Mouse (Mus musculus) heart, postnatal 0 days (tissue): ENCODE data around the gene E2f4. TPM values are rescaled to one million over a fixed set of nuclear protein-coding genes. Genes with fewer than 3 reads are reported as not detected.

ENCODE experiments used
- ATAC-seq: fragments of 200-750 bp; cut with Nextera tagmentation; 2 replicates; pipeline ENCODE4 v1.8.0; 2017; ENCODE audit warnings: low read depth, moderate number of reproducible peaks, moderate library complexity; ENCODE audit not compliant: insufficient read depth
- DNase-seq: peaks from one replicate; pipeline ENCODE4 v3.0.0-alpha.2; 2016; ENCODE audit warnings: low spot score
- H3K27ac ChIP-seq: fragments of 300-500 bp; sonication (generic); 2 replicates; pipeline ENCODE4 v1.5.1; 2014; ENCODE audit warnings: low read depth, mild to moderate bottlenecking
- H3K27me3 ChIP-seq: fragments of 300-500 bp; sonication (generic); 2 replicates; pipeline ENCODE4 v1.6.1; 2014; ENCODE audit warnings: low read length, mixed read lengths; ENCODE audit not compliant: control insufficient read depth, insufficient read depth
- H3K36me3 ChIP-seq: fragments of 300-500 bp; sonication (generic); replicated peaks from 2 replicates; pipeline ENCODE4 v1.6.1; 2014; ENCODE audit warnings: low read length, mixed read lengths; ENCODE audit not compliant: control insufficient read depth, insufficient read depth
- H3K4me1 ChIP-seq: fragments of 300-500 bp; sonication (generic); 2 replicates; pipeline ENCODE4 v1.6.1; 2014; ENCODE audit warnings: antibody characterized with exemption; ENCODE audit not compliant: control insufficient read depth, insufficient read depth
- H3K4me2 ChIP-seq: fragments of 300-500 bp; sonication (generic); 2 replicates; pipeline ENCODE4 v1.6.1; 2014; ENCODE audit warnings: low read depth, mild to moderate bottlenecking, low read length, moderate library complexity
- H3K4me3 ChIP-seq: fragments of 300-500 bp; sonication (generic); 2 replicates; pipeline ENCODE4 v1.5.1; 2014; ENCODE audit warnings: low read depth, low read length
- H3K9ac ChIP-seq: fragments of 300-500 bp; sonication (generic); replicated peaks from 2 replicates; pipeline ENCODE4 v1.6.1; 2014; ENCODE audit warnings: low read depth, low read length, mixed read lengths
- H3K9me3 ChIP-seq: fragments of 300-500 bp; sonication (generic); replicated peaks from 2 replicates; pipeline ENCODE4 v1.6.1; 2016; ENCODE audit warnings: low read length; ENCODE audit not compliant: control insufficient read depth
- CTCF ChIP-seq: IDR thresholded peaks from 2 replicates; pipeline ENCODE4 v1.5.1; 2016; ENCODE audit warnings: antibody characterized with exemption, control low read depth, low read depth
- EP300 ChIP-seq: IDR thresholded peaks from 2 replicates; pipeline ENCODE4 v1.6.1; 2016; ENCODE audit warnings: antibody characterized with exemption, low read depth
- WGBS: fragments of 180-500 bp; shearing (Covaris S2); extraction: QIAGEN DNeasy Blood & Tissue Kit; methylation state at CpG from one replicate; pipeline ENCODE4 v1.1.7; 2014; 5-methylcytosine and 5-hydroxymethylcytosine counted together
- polyA plus RNA-seq: library from polyadenylated mRNA; unstranded; fragments of >200 nt; fragmentation: Nextera tagmentation; extraction: Ambion mirVana; gene quantifications from 2 replicates; pipeline ENCODE4 v1.2.1, GENCODE M21; 2015
- total RNA-seq: library from RNA; depleted of rRNA; stranded (reverse); fragments of >200 nt; gene quantifications from 2 replicates; pipeline ENCODE4 v1.2.3, GENCODE M21; 2014; ENCODE audit warnings: low replicate concordance

Gene E2f4
- total and polyA plus RNA-seq, 2 experiments from 2014 or later: 19.2 to 22.6 TPM

DNA sequence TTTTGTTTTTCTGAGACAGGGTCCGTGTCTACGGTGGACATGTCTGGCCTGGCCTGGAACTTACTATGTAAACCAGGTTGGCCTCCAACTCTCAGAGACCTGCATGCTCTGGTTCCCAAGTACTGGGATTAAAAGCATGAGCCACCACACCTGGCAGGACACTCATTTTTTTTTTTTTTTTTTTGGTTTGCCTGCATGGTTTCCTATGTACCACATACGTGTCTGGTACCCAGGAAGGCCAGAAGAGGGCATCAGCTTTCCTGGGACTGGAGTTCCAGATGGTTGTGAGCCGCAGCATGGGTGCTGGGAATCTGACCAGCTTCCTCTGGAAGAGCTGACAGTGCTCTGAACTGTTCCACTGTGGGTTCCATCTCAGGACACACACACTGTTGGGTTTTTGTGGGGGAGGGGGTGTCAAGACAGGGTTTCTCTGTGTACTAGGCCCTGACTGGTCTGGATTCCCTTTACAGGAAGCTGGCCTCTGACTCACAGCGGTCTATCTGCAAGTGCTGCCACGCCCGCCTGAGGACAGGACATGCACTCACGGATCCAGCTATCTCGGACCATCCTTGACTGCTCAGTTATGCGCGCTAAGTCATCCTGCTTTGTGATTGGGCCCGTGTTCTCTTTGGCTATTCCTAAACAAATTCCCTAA lies 36.0 kb upstream of the E2f4 start:
- no peaks in the 10 kb centered on the region; the same call in 1 of the 2 replicates for H3K36me3 ChIP-seq
- no peak overlapping the region for H3K27ac ChIP-seq
- H3K4me1 ChIP-seq: peaks cover 22% of the 10 kb centered on the region
- 83% methylated on average over 12 of the region's 12 CpGs for whole genome bisulfite sequencing
- no peak overlapping the region for H3K4me2 ChIP-seq
- no peaks in the 10 kb centered on the region for H3K9me3 ChIP-seq
- ATAC-seq (no peak), DNase-seq (no peak)
- H3K4me3 ChIP-seq: no peak overlapping the region
- H3K9ac ChIP-seq: no peak overlapping the region
- peaks cover 6% of the 10 kb centered on the region; the same call in 1 of the 2 replicates for H3K27me3 ChIP-seq
- TF ChIP-seq CTCF: no peak
- no peak for TF ChIP-seq EP300

DNA sequence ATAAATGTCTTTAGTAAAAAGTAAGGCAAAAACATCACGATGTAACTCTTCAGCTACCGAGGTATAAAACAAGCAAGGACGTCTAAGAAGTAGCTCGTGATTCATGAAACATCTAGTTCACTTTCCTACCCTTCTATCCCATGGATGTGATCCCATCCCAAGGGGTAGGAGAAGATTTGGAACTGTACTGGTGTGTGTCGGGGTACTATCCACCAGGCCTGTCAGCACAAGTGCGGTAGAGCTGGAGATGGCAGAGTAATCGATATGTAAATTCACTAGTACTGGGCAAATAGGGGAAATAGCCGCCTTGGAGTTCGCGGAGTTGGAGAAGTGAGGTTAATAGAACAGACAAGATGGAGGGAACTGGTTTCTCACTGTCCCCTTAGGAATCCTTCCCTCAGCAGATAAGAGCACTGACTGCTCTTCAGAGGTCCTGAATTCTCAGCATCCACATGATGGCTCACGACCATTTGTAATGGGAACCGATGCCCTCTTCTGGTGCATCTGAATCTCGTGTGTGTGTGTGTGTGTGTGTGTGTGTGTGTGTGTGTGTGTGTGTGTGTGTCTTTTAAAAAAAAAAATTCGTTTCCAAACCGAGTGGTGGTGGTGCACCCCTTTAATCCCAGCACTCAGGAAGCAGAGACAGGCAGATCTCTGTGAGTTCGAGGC lies 34.1 kb upstream of the E2f4 start:
- 40% methylated on average over 16 of the region's 16 CpGs for WGBS
- H3K27me3 ChIP-seq: peaks cover 13% of the 10 kb centered on the region

DNA sequence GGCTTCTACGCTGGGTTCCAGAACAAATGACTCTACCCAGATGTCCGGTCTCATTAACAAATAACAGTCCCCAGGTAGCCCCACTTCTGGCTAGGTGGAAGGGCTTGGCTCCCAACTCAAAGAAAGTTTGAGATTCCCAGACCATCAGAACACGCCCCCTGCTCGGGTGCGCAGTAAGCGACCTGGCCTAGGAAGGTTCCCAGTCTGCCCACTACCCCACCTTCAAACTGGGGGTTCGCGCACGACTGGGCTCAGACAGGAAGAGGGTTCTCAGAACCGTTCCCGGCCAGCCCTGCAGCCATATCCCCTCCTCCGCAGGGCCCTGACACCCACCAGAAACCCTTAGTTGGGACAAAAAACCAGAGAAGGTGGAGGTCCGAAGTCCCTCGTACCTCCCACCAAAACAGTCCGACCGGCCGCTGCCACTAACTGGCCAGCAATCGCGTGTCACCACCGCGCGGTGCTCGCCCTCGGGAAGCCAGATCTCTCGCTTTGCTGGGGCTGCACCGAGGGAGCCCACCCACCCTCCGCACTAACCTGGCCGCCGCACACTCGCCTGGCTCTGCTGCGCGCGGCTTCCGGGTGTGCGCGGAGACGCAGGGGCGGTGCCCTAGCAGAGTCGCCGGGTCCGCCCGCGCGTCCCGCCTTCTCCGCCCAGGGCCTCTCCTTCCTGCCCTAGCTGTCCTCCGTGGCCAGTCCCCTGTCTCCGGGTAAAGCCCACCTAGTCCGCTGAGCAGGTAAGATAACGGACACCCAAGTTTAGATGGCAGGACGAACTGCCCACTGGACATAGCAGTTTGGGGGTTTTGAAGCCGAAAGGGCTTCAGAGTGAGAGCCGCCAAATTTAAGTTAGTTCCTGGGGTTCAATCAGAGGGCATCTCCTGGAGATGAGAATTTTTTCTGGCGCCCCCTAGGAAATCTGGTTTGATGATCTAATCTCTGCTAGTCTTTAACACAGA lies 33.2 kb upstream of the E2f4 start, which contains the start of the genes Tradd and Fbxl8:
Gene Tradd (minus strand): TSS at position 586 of the 959 bp plus-strand sequence.
Gene Fbxl8 (plus strand): TSS at position 625 of the 959 bp plus-strand sequence.
- WGBS: under 1% methylated on average over 54 of the region's 54 CpGs
- no peak for TF ChIP-seq EP300
- no peak for TF ChIP-seq CTCF
- Histone ChIP-seq H3K4me2 (peak within 1 kb of the TSS; percentile 94), H3K27ac (no peak within 1 kb of the TSS), H3K36me3 (0 out of 2 replicates have a peak, but pooled peaks cover 4% of the 10 kb centered on the region), H3K9me3 (no peaks in the 10 kb centered on the region), H3K27me3 (peaks cover 9% of the 10 kb centered on the region), H3K4me3 (peak within 1 kb of the TSS; percentile 74), H3K4me1 (peaks cover 24% of the 10 kb centered on the region), H3K9ac (peak within 1 kb of the TSS; percentile 55)
- ATAC-seq (peak; percentile 66), DNase-seq (peak; percentile 67)

More for the DNA sequence above, 34.1 kb upstream of the E2f4 start:
- Histone ChIP-seq H3K36me3 (peaks cover 4% of the 10 kb centered on the region; the same call in 1 of the 2 replicates), H3K9ac (no peak overlapping the region), H3K9me3 (no peaks in the 10 kb centered on the region), H3K4me1 (peaks cover 24% of the 10 kb centered on the region), H3K4me3 (no peak overlapping the region; the same call in 1 of the 2 replicates), H3K27ac (no peak overlapping the region), H3K4me2 (0 out of 2 replicates have a peak overlapping the region, but pooled peaks have one; percentile 94)
- DNase-seq (no peak), ATAC-seq (no peak)
- TF ChIP-seq CTCF (peak; percentile 9; the same call in 1 of the 2 replicates), EP300 (no peak)

DNA sequence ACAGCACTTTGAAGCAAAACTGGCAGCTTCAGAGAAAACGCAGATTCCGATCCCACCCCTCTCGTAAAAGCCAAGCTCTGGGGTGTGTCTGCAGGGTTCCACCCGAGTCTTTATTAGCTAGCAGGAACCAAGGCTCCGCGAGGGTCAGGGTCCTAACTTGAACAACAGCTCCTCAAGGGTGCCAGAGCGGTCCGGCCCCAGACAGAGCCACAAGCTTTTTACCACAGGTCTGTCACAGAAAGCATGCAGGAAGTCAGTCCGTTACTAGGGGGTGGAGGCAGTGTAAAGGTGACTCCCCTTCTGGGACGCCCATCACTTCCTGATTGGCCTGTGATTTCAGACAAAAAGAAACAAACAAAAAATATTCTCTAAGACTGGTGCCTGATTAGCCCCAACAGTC lies 32.3 kb upstream of the E2f4 start:
- WGBS: 17% methylated on average over 10 of the region's 10 CpGs
- Histone ChIP-seq H3K27ac (no peak overlapping the region), H3K4me2 (peak overlapping the region; percentile 94), H3K9me3 (no peaks in the 10 kb centered on the region), H3K9ac (peak overlapping the region; percentile 55), H3K4me3 (peak overlapping the region; percentile 74), H3K36me3 (0 out of 2 replicates have a peak, but pooled peaks cover 4% of the 10 kb centered on the region), H3K27me3 (peaks cover 16% of the 10 kb centered on the region), H3K4me1 (peaks cover 19% of the 10 kb centered on the region)
- TF ChIP-seq CTCF: no peak
- no peak for TF ChIP-seq EP300
- DNase-seq (no peak), ATAC-seq (no peak)

DNA sequence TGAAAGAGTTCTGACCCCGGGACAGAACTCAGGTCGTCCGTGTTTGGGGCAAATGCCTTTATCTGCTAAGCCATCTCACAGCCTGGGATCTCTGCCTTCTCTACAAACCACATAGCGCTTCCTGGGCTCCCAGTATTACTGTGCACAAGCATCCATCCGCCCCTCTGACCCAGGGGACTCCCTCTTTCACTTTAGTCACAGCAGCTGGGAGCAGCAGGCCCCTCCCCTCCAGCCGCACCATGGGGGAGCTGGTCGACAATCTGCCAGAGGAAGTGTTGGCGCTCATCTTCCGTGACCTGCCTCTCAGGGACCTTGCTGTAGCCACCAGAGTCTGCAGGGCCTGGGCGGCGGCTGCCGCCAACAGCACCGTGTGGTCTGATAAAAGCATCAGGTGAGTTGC lies 30.7 kb upstream of the E2f4 start:
- Histone ChIP-seq H3K4me1 (peaks cover 24% of the 10 kb centered on the region), H3K9ac (no peak overlapping the region), H3K27ac (no peak overlapping the region), H3K4me3 (no peak overlapping the region), H3K9me3 (no peaks in the 10 kb centered on the region), H3K27me3 (peaks cover 32% of the 10 kb centered on the region), H3K4me2 (no peak overlapping the region), H3K36me3 (0 out of 2 replicates have a peak, but pooled peaks cover 4% of the 10 kb centered on the region)
- ATAC-seq: no peak
- TF ChIP-seq CTCF (no peak), EP300 (no peak)
- no peak for DNase-seq
- 58% methylated on average over 13 of the region's 13 CpGs for WGBS
